Mouse (Mus musculus) MEL (cell line): ENCODE measurements around the gene Ptpre. TPM values are rescaled to one million over a fixed set of nuclear protein-coding genes. Genes with fewer than 3 reads are reported as not detected.

Experiments
- DNase-seq: peaks from one replicate; pipeline ENCODE4 v3.0.0; 2011; ENCODE audit warnings: low read depth, low spot score
- H3K27ac ChIP-seq: 2 replicates; pipeline ENCODE4 v1.5.1; 2012; ENCODE audit warnings: low read depth, mild to moderate bottlenecking, control low read depth, low read length, moderate library complexity; ENCODE audit not compliant: control insufficient read depth
- H3K27me3 ChIP-seq, 2 experiments: fragments of 150-350 bp in 1 of 2; sonication (generic) in 1 of 2; 2 replicates each; pipeline ENCODE4 v1.6.1; 2012; ENCODE audit warnings: low read length in 2 of 2, mild to moderate bottlenecking in 2 of 2, improper control_type of control experiment in 1 of 2, moderate library complexity in 1 of 2; ENCODE audit not compliant: insufficient read depth in 2 of 2, control insufficient read depth in 1 of 2
- H3K36me3 ChIP-seq, 2 experiments: 2 replicates each; pipeline ENCODE4 v1.6.1; 2012 to 2014; ENCODE audit warnings: low read length in 2 of 2, improper control_type of control experiment in 1 of 2, inconsistent platforms in 1 of 2, mild to moderate bottlenecking in 1 of 2; ENCODE audit not compliant: insufficient read depth in 2 of 2, control insufficient read depth in 1 of 2
- H3K4me1 ChIP-seq, 2 experiments: fragments of 150-350 bp in 1 of 2; sonication (generic) in 1 of 2; 2 replicates each; pipeline ENCODE4 v1.6.1; 2012; ENCODE audit warnings: low read length in 2 of 2, improper control_type of control experiment in 1 of 2, mild to moderate bottlenecking in 1 of 2; ENCODE audit not compliant: insufficient read depth in 2 of 2, control insufficient read depth in 1 of 2
- H3K4me3 ChIP-seq, 2 experiments: fragments of 150-350 bp in 1 of 2; sonication (generic) in 1 of 2; 2 replicates each; pipeline ENCODE4 v1.5.1; 2012; ENCODE audit warnings: low read depth in 2 of 2, low read length in 2 of 2, mild to moderate bottlenecking in 2 of 2, moderate library complexity in 2 of 2, control low read depth in 1 of 2, improper control_type of control experiment in 1 of 2; ENCODE audit not compliant: control insufficient read depth in 1 of 2, insufficient read depth in 1 of 2
- H3K79me2 ChIP-seq: 2 replicates; pipeline ENCODE4 v1.6.1; 2012; ENCODE audit warnings: mild to moderate bottlenecking, low read length, moderate library complexity; ENCODE audit not compliant: control insufficient read depth, poor library complexity, insufficient read depth
- H3K9ac ChIP-seq: 2 replicates; pipeline ENCODE4 v1.6.1; 2012; ENCODE audit warnings: low read depth, mild to moderate bottlenecking, control low read depth, low read length, moderate library complexity; ENCODE audit not compliant: control insufficient read depth, poor library complexity, severe bottlenecking
- H3K9me3 ChIP-seq: fragments of 150-350 bp; sonication (generic); replicated peaks from 2 replicates; pipeline ENCODE4 v1.6.1; 2012; ENCODE audit warnings: mild to moderate bottlenecking, low read length, improper control_type of control experiment, moderate library complexity; ENCODE audit not compliant: insufficient read depth
- BHLHE40 ChIP-seq: IDR thresholded peaks from 2 replicates; pipeline ENCODE4 v1.6.1; 2012; ENCODE audit warnings: low read depth, mild to moderate bottlenecking, inconsistent platforms, low read length, improper control_type of control experiment, borderline replicate concordance
- E2F4 ChIP-seq: IDR thresholded peaks from 2 replicates; pipeline ENCODE4 v1.6.1; 2011; ENCODE audit warnings: low read depth, low read length, improper control_type of control experiment, borderline replicate concordance
- ELF1 ChIP-seq: IDR thresholded peaks from 2 replicates; pipeline ENCODE4 v1.6.1; 2014; ENCODE audit warnings: low read depth, mild to moderate bottlenecking, inconsistent platforms, low read length, improper control_type of control experiment, moderate library complexity
- GABPA ChIP-seq: IDR thresholded peaks from 2 replicates; pipeline ENCODE4 v1.6.1; 2012; ENCODE audit warnings: low read depth, mild to moderate bottlenecking, inconsistent platforms, low read length, improper control_type of control experiment, moderate library complexity
- HCFC1 ChIP-seq: IDR thresholded peaks from 2 replicates; pipeline ENCODE4 v1.6.1; 2012; ENCODE audit warnings: low read depth, mild to moderate bottlenecking, inconsistent platforms, low read length, improper control_type of control experiment, moderate library complexity
- KAT2A ChIP-seq: conservative IDR thresholded peaks from 2 replicates; pipeline ENCODE4 v1.6.1; 2012; ENCODE audit warnings: low read depth, low read length, improper control_type of control experiment, inconsistent platforms
- MAFK ChIP-seq: IDR thresholded peaks from 2 replicates; pipeline ENCODE4 v1.6.1; 2011; ENCODE audit warnings: low read depth, mild to moderate bottlenecking, low read length, improper control_type of control experiment, borderline replicate concordance
- MAX ChIP-seq: IDR thresholded peaks from 2 replicates; pipeline ENCODE4 v1.6.1; 2011; ENCODE audit warnings: low read length, improper control_type of control experiment
- MEF2A ChIP-seq: IDR thresholded peaks from 2 replicates; pipeline ENCODE4 v1.6.1; 2014; ENCODE audit warnings: low read depth, mild to moderate bottlenecking, inconsistent platforms, low read length, improper control_type of control experiment; ENCODE audit not compliant: poor library complexity, insufficient replicate concordance, severe bottlenecking; ENCODE audit errors: extremely low read depth
- MYC ChIP-seq: IDR thresholded peaks from 2 replicates; pipeline ENCODE4 v1.6.1; 2011; ENCODE audit warnings: low read depth, mild to moderate bottlenecking, low read length, improper control_type of control experiment, moderate library complexity
- NRF1 ChIP-seq: IDR thresholded peaks from 2 replicates; pipeline ENCODE4 v1.6.1; 2014; ENCODE audit warnings: low read depth, mild to moderate bottlenecking, inconsistent platforms, low read length, improper control_type of control experiment, moderate library complexity; ENCODE audit not compliant: poor library complexity, insufficient read depth, severe bottlenecking
- POLR2AphosphoS5 ChIP-seq: IDR thresholded peaks from 2 replicates; pipeline ENCODE4 v1.6.1; 2012; ENCODE audit warnings: low read depth, borderline replicate concordance, mild to moderate bottlenecking, inconsistent platforms, low read length, moderate library complexity, mixed read lengths
- TAL1 ChIP-seq: IDR thresholded peaks from 2 replicates; pipeline ENCODE4 v1.6.1; 2012; ENCODE audit warnings: mild to moderate bottlenecking, inconsistent platforms, low read length, moderate library complexity, mixed read lengths
- TBP ChIP-seq: IDR thresholded peaks from 2 replicates; pipeline ENCODE4 v1.8.0; 2011; ENCODE audit warnings: low read depth, low read length, improper control_type of control experiment
- TCF12 ChIP-seq: IDR thresholded peaks from 2 replicates; pipeline ENCODE4 v1.6.1; 2014; ENCODE audit warnings: low read depth, mild to moderate bottlenecking, inconsistent platforms, low read length, improper control_type of control experiment, moderate library complexity
- USF1 ChIP-seq: IDR thresholded peaks from 2 replicates; pipeline ENCODE4 v1.6.1; 2014; ENCODE audit warnings: low read depth, mild to moderate bottlenecking, inconsistent platforms, low read length, improper control_type of control experiment, moderate library complexity
- USF2 ChIP-seq, 2 experiments: IDR thresholded peaks; 2 replicates each; pipeline ENCODE4 v1.6.1; 2011 to 2012; ENCODE audit warnings: improper control_type of control experiment in 2 of 2, low read length in 2 of 2, borderline replicate concordance in 1 of 2, inconsistent platforms in 1 of 2, low read depth in 1 of 2, mild to moderate bottlenecking in 1 of 2; ENCODE audit not compliant: insufficient read depth in 1 of 2
- ZC3H11A ChIP-seq: IDR thresholded peaks from 2 replicates; pipeline ENCODE4 v1.6.1; 2012; ENCODE audit warnings: low read depth, mild to moderate bottlenecking, inconsistent platforms, low read length, improper control_type of control experiment
- ZKSCAN1 ChIP-seq: IDR thresholded peaks from 2 replicates; pipeline ENCODE4 v1.6.1; 2012; ENCODE audit warnings: low read depth, mild to moderate bottlenecking, inconsistent platforms, low read length, improper control_type of control experiment, moderate library complexity
- polyA plus RNA-seq, 2 experiments: library from polyadenylated mRNA; stranded (reverse) in 1 of 2; unstranded in 1 of 2; fragments of >175 nt in 1 of 2; fragments of >200 nt in 1 of 2; gene quantifications; 2 replicates each; pipeline versions ENCODE4 v1.2.1 to v1.2.4; 2012; ENCODE audit warnings: low replicate concordance in 2 of 2, low read depth in 1 of 2; ENCODE audit not compliant: insufficient read length in 2 of 2, insufficient read depth in 1 of 2, missing spikeins in 1 of 2
- total RNA-seq: library from RNA; depleted of rRNA; stranded (reverse); fragments of 300-350 nt; gene quantifications from 2 replicates; pipeline ENCODE4 v1.2.3, GENCODE M21; 2012

Gene Ptpre
- total and polyA plus RNA-seq, 3 experiments, result 4.9 to 12.9 TPM; not detected in 1

DNA sequence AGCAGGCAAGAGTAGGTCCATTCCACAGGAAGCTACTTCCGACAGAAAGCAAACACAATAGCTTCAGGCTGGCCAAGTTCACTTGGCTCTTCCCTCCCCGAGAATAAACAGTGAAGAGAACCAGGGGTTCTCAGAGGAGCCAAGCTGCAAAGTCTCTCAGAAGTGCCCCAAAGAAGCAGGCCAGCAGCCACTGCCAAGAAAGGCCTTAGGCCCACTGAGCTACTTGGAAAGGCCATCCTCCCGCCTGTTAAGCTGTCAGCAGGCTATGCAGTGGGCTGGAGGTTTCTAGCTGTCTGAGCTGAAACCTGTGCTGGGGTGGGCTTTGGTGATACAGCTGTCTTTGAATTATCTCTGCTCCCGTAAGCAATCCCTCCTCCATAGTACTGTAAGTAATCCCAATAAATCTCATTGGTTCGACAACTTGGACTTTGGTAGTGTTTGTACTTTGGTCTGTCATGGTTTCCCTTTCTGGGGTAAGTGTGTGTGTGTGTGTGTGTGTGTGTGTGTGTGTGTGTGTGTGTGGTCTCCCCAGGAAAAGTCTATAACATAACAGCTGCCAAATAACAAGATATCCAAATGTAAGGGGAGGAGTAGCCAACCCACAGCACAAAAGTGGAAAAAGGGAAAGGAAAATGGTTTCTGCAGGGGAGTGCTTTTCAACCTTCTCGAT is 186.5 kb downstream of the Ptpre start:
- Histone ChIP-seq H3K27ac (no peak overlapping the region), H3K9ac (no peak overlapping the region), H3K4me3 (no peak overlapping the region), H3K27me3 (no peaks in the 10 kb centered on the region), H3K79me2 (no peaks in the 10 kb centered on the region; the same call in 1 of the 2 replicates), H3K9me3 (no peaks in the 10 kb centered on the region), H3K4me1 (peaks cover 9 to 10% of the 10 kb centered on the region in 2 experiments; a peak in 3 of 4 replicates), H3K36me3 (peaks cover 0 to 8% of the 10 kb centered on the region in 2 experiments; a peak in 2 of 4 replicates)
- DNase-seq, result no peak
- TF ChIP-seq KAT2A (no peak), ZC3H11A (no peak), TAL1 (no peak), HCFC1 (no peak), USF2 (IDR thresholded peaks at IDR 0.05; ENCODE audit: borderline replicate concordance in 1 of 2, insufficient read depth in 1 of 2, low read depth in 1 of 2, low read length in 2 of 2) (no peak), GABPA (no peak), TBP (no peak), MYC (no peak), MAX (no peak), MAFK (no peak), POLR2AphosphoS5 (no peak), BHLHE40 (no peak), ELF1 (no peak)

DNA sequence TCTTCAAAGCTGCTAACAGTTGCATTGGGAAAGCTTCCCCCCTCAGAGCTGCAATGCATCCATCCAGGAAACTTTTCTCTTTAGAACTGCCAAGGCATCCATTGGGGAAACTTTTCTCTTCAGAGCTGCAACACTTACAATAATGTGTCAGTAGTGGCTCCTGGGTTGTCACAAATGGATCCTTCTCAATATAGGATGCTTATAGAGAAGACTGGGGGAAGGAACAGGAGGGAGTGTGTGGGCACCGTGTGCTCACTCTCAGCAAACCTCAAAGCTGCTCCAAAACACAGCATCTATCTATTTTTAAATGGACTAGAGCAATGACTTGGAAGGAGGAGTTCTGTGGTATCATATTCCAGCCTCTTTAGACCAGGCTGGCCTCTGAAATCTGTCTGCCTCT is 189.4 kb downstream of the Ptpre start:
- Histone ChIP-seq H3K27ac (no peak overlapping the region), H3K4me1 (peaks cover 4 to 7% of the 10 kb centered on the region in 2 experiments; a peak in 2 of 4 replicates), H3K9me3 (no peaks in the 10 kb centered on the region), H3K36me3 (peaks cover 0 to 7% of the 10 kb centered on the region in 2 experiments; a peak in 2 of 4 replicates), H3K27me3 (no peaks in the 10 kb centered on the region), H3K4me3 (no peak overlapping the region), H3K9ac (no peak overlapping the region), H3K79me2 (no peaks in the 10 kb centered on the region)
- DNase-seq, result no peak
- TF ChIP-seq MAFK (no peak), ZKSCAN1 (no peak), GABPA (no peak), TCF12 (no peak), MAX (no peak), HCFC1 (no peak), MYC (no peak), USF1 (no peak), USF2 (IDR thresholded peaks at IDR 0.05; ENCODE audit: borderline replicate concordance in 1 of 2, insufficient read depth in 1 of 2, low read depth in 1 of 2, low read length in 2 of 2) (no peak), NRF1 (no peak), E2F4 (no peak), MEF2A (no peak), TBP (no peak)
